Mouse (Mus musculus): ENCODE measurements at regions not wholly inside any gene's neighbourhood (a gene's known extent, or its start where the extent isn't known, plus 50 kb on each side); places are given as distances from the start of the nearest gene placed in this dataset.

DNA sequence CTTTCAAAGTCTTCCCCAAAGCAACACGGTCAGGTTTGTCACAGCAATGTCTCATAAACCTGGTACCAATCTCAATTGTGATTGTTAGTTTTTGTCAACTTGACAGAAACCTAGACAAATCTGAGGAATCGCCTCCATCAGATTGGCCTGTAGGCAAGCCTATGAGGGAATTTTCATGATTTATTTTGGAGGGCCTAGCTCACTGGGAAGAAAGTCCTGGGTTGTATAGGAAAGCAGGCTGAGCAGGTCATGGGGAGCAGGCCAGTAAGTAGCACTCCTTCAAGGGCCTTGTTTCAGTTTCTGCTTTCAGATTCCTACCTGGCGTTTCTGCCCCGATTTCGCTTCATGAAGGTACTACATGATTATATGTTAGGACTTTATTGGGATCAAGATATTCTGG lies 144.1 kb upstream of the Cdkn2b start:
- TF ChIP-seq CTCF (IDR thresholded peaks at IDR 0.05; ENCODE audit: extremely low read depth, insufficient read depth, insufficient read length, insufficient replicate concordance) (no peak), POLR2A (IDR thresholded peaks at IDR 0.05; ENCODE audit: low read depth, low read length) (no peak)

All from spleen, adult 2 months (tissue).